Mouse (Mus musculus) naive thymus-derived CD4-positive, alpha-beta T cell, adult 2 months (primary cell): ENCODE measurements around the gene Esr1.

Source experiments
- DNase-seq: peaks from one replicate; pipeline ENCODE4 v3.0.0-alpha.2; 2011; ENCODE audit warnings: low read depth

Esr1 gene

GRCm38 (mm10) chr10:4977374-4977773, 366.0 kb downstream of the Esr1 start:
- DNase-seq: peak; percentile 14

- DNase-seq: no peak
Measured at GRCm38 (mm10) chr10:4983919-4984318, 372.5 kb downstream of the Esr1 start.

DNA sequence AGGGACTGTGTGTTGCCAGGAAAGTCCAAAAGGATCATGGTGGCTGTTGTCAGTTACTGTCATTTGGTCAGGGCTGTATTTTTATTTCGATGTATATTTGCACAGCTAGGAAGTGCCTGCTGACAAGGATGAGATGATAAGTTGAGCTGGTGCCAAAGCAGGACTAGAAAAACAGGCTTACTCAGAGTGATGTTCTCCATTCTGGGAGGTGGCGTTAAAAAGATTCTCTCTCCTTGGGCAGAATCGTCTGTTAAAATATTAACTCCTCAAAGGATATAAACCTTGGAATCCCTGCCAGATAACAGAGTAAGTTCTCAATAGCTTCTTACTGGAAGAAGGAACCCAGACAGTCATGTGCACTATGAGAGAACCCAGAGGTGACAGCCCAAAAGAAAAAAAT, 382.4 kb downstream of the Esr1 start:
- no peak for DNase-seq

GRCm38 (mm10) chr10:4996592-4996991, 385.2 kb downstream of the Esr1 start:
- no peak for DNase-seq

DNA sequence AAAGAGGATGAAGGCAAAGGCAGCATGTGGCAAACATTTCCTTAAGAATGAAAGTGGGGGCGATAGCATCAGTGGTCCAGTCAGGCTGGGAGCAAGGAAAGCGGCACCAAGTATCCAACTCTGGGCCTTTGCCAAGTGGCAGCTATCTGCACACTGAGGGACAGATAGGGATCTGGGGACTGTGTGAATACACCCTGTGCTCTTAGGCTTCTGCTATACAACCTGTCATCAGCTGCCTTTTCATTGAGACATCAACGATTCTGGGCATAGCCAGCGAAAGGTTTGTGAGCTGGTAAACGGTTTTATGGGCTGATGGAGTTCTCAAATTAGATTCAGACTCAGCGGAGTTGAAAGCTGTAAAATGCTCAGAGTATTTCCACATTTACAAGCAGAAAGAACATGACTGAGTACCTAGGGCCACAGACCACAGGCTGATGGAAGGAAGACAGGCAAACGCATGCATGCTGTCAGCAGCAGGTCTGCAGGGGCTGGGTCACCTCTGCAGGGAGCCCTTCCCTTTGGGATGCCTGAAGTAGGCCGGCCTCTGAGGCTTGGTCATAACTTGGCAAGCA, 397.5 kb downstream of the Esr1 start:
- DNase-seq: no peak

GRCm38 (mm10) chr10:5012004-5012403, 400.6 kb downstream of the Esr1 start:
- DNase-seq: no peak

DNA sequence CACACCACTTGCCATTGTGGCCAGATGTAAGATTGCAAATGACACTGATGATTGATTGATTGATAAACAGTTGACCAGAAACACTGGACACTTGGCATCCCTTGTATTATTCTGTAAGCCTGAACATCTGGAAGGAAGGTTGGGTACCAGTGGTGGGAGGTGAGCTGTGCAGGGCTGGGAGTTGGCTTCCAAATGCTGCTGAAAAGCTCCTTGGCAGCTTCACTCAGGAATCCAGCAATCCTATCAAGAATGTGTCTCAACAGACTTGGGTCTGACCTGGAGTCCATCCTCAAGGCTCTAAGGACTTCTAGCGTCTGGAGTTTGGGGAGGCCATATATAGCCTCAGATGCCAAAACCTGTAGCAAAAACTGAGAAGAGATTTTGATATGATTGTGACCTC, 403.6 kb downstream of the Esr1 start:
- no peak for DNase-seq

GRCm38 (mm10) chr10:5017148-5017547, 405.8 kb downstream of the Esr1 start:
- DNase-seq: no peak

GRCm38 (mm10) chr10:5025906-5026305, 414.5 kb downstream of the Esr1 start:
- DNase-seq: no peak

GRCm38 (mm10) chr10:5027208-5027607, 415.8 kb downstream of the Esr1 start:
- no peak for DNase-seq

- no peak for DNase-seq
Measured at GRCm38 (mm10) chr10:5028301-5028700, 416.9 kb downstream of the Esr1 start.

GRCm38 (mm10) chr10:5029161-5029560, 417.8 kb downstream of the Esr1 start:
- DNase-seq: no peak

DNA sequence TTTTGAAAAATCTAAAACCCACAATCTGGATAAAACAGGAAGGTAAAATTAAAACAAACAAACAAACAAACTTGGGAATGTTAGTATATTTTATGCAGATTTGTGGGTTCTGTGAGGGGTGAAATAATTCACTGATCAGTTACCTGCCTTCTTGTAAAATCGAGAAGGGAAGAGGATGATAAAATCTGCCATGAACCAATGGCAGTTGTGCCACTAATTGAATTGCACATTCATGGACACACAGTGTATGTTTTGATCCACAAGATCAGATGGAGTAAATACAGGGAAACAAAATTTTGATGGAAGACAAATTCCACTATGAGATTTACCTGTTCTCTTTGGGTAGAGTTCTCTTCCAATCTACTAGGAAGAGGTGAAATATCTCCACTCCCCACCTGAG, 418.5 kb downstream of the Esr1 start:
- DNase-seq: no peak

DNA sequence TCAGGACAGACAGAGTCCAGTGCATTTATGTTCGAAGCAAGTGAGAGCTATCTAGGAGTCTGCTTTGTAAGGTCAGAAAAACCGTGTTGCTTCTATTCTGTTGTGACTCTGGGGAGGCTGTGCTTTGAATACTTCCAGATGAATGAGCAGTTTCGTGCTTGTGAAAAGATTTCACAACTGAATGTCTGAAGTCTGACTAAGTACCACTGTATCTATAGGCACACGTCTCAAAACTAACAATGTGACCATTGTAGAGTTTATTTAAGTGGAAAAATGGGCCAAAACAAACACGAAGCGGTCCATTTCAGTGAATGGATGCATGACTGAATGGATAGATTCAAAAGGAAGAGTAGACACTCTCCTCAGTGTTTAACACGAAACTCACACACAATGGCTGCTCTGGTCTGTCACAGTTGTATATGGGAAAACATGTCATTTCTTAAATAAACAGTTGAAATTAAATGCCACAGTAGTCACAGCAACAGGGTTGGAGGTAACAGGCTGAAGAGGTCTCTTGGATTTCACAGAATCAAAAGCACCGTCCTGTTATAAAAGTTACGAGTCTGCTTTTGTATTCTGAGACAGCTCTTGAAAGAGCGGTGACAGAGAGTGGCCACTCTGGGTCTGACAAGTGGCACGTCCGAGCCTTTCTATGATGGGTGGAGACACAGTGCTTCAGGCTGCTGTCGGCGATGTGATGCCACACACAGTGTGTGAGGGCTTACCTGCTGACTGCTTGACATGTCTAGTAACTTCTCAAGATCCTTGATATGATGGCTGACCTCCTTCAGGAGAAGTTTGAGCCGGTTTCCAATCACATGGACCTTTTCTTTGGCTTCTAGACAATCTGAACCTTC, 421.0 kb downstream of the Esr1 start:
- no peak for DNase-seq

DNA sequence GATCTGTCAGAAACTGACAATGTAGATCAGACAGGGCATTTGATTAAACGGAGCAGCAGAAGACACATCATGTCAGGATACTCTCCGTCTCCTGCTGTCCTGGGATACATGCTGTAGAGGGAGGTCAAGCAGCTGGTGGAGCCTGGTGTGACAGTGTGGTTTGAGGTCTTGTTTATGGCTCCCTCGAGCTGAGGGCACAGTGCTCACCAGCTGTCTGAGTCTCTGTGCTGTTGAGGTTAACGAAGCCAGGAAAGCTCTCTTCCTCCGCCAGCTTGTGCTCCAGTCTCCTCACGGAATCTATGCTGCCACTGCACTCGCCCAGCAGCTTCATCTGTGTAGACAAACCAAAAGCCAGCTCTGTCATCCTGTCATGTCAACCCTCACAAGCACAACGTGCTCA, 429.9 kb downstream of the Esr1 start:
- DNase-seq: no peak

GRCm38 (mm10) chr10:5044481-5044880, 433.1 kb downstream of the Esr1 start:
- DNase-seq: no peak

- no peak for DNase-seq
Measured at GRCm38 (mm10) chr10:5045213-5045612, 433.8 kb downstream of the Esr1 start.

DNA sequence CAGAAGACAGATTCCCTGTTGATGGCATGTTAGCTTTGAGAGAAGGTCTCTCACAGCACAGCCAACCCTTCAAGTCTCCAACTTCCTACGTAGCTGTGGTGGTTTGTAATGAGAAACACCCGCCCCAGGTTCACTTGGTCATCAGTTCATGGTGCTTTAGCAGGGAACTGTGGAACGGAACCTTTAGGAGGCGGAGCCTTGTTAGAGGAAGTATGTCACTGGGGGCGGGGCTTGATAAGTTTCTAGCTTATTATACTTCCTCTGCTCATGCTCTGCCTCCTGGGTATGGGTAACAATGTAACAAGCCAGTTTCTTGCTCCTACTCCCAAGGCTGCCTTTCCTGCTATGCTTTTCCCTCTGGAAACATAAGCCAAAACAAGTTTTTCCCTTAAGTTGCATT, 434.3 kb downstream of the Esr1 start:
- DNase-seq: no peak
